Mouse (Mus musculus): ENCODE results near the gene Mettl22.
A peak's percentile ranks its signal among the peaks of the same experiment; 100 is the strongest.

The Mettl22 gene

DNA sequence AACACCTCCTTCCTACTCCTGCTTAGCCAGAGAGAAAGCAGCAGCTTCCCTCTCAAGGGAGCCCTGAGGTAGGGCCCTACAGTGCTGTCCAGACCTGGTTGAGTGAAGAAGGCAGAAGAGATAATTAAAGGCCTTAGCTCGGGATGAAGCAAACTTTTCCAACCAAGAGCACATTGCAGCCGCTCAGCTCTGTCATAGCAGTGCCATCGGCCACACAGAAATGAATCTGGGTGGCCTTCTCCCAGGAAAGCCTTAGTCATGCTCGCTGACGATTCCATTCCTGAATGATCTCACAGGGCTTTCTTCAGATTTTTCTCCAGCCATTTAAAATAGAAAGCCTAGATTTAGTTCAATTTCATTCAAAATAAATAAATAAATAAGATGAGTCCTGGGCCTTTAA is 39.3 kb downstream of the Mettl22 start:
- no peak for DNase-seq (ENCODE audit: low spot score in 2 of 2)

- no peak for DNase-seq (ENCODE audit: low spot score in 2 of 2)
Observed at GRCm38 (mm10) chr16:8512830-8513229, 42.2 kb downstream of the Mettl22 start.

GRCm38 (mm10) chr16:8513236-8513906 is 42.8 kb downstream of the Mettl22 start, which contains the start of gene Abat:
Gene Abat (plus strand): TSS chr16:8513429.
- peak; percentile 86 to 96 for DNase-seq (ENCODE audit: low spot score in 2 of 2)

GRCm38 (mm10) chr16:8514180-8514579 is 43.6 kb downstream of the Mettl22 start:
- DNase-seq (ENCODE audit: low spot score in 2 of 2): peak in 1 of 2 experiments; percentile 56

DNA sequence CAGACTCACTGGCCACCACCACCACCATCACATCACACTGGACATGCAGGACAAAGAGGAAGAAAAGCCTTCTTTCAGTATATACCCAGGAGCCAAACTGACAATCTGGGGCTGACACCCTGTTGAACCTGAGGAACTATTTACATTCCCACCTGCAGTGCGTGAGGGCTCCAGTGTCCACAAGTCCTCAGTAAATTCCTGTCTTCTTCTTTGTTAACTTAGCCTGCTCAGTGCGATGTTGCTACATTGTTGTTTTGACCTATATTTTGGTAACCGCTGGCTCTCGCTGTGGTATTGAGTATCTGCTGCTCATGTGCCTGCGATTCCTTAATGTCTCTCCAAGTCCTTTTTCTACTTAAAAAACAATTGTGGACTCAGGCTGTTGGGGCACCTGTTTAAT is 49.9 kb downstream of the Mettl22 start:
- no peak for DNase-seq (ENCODE audit: low spot score in 2 of 2)

GRCm38 (mm10) chr16:8521322-8521721 is 50.7 kb downstream of the Mettl22 start:
- DNase-seq (ENCODE audit: low spot score in 2 of 2): no peak

DNA sequence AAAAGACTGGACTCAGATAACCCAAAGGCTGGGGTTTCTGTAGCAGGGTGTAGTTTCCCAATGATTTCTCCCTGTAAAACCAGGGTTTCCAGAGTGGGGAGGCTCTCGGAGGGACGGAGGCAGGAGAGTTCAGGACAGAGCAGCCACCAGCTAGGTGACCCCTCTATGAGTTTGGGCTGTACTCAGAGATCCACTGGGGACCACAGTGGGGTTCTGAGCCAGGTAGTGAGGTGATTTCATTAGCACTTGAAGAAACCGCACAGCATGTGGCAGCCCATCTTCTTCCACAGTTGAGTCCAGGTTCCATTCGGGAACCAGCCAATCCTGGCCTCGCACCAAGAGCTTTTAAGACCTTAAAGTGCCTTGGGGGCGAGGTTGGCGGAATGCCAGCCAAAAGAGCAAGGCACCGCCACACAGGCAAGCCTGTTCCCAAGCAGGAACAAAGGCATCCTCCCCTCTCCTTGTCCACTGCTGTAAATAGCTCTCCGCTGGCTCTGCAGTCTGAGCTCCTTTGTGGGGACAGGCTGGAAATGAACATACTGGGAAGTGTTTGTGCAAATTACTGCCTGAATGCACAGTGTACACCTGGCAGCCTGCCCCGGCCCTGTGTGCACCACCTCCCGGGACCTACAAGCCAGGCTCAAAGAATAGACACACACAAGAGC is 53.0 kb downstream of the Mettl22 start:
- DNase-seq (ENCODE audit: low spot score in 2 of 2): peak; percentile 44 to 70

DNA sequence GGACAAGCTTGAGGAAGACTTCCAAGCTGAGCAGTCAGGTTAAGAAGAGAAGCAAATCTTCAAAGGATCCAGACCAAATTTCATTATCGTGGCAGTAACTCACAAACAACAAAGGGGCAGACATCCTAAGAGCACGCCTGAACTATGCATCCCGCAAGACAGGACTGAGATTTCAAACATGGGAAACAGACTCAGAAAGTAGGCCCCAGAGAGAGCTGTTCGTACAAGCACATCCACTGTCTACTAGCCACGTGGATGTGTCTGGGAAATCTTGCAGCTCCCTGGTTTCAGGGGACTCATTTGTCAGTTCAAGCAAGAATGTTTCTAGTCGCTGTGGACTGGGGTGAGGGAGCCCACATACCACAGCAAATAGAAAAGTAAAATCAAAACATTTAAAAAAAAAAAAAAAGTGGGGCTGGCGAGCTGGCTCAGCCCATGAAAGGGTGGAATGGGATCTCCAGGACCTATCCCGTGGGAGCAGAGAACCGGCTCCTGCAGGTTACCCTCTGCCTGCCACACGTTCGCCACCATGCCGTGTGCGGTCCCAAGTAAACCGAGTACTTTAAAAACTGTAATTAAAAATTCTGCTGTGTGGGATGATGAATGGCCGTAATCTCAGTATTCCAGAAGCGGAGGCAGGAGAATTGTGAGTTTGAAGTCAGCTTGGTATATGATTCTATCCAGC is 53.7 kb downstream of the Mettl22 start:
- DNase-seq (ENCODE audit: low spot score in 2 of 2): no peak

DNA sequence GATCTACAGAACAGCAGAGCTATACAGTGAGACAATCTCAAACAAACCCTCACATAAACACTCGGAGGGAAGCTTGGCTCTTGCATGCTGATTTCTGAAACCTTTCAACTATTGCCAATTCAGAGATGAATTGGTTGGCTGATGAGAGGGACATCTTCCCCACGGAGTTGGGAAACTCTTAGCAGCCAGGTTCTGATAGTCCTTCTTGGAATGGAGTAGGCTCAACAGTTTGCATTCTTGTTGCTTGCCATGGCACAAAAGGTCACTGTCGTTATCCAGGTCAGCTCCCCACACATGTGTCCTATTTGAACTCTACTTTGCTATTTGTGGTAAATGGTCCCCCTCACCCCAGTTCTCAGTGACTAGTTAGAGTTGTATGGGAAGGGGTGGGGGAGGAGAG is 54.7 kb downstream of the Mettl22 start:
- no peak for DNase-seq (ENCODE audit: low spot score in 2 of 2)

GRCm38 (mm10) chr16:8525877-8526276 is 55.3 kb downstream of the Mettl22 start:
- no peak for DNase-seq (ENCODE audit: low spot score in 2 of 2)

DNA sequence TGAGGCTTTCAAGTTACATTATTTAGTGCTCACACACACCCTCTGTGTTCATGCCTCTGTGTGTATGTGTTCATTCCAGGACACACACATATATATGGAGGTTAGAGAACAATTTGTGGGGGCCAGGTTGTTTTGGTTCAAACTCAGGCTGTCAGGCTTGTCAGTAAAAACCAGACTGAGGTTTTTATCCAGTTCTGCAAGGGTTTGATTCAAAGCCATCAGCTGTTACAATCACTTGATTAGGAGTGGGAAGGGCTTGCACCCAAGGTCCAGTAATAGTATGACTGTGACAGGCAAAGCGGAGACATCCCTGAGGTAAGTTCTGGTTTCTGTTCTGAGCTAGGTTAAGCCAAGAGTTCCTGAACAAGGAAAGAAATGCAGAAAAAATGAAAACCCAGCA is 58.8 kb downstream of the Mettl22 start:
- DNase-seq (ENCODE audit: low spot score in 2 of 2): no peak

DNA sequence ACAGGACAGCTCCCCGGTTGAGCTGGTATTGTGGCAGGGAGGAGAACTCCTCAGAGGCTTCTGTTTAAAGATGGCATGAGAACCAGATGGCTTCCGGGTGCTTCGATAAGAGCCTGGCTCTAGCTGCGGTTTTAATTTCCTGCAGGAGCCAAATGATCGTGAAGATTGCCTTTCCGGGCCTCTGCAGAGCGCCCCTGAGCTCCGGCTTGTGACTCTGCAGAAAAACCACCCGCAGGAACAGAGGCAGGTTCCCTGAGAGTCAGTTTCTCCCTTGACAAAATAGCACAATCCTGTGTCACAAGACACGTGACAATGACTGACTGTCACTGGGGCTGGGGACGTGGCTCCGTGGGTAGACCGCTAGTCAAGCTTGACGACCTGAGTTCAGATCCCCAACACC is 59.4 kb downstream of the Mettl22 start:
- DNase-seq (ENCODE audit: low spot score in 2 of 2): no peak

DNA sequence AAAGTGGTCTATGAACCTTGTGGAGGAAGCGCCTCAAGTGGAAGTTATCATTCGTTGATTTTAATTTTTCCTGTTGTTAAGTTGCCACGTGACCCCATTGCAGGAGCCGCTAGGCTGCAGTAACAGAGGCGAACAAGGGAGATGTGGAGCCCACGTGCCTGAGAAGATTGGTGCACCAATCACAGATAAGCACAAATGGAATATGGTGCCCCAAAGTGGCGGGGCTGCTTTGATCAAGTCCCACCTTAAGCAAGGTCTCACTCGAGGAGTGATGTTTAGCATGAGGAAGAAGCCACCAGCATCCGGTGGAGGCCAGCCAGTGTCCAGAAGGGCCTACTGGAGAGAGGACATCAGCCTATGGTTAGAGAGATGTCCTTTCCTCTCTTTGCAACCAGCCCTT is 61.9 kb downstream of the Mettl22 start:
- DNase-seq (ENCODE audit: low spot score in 2 of 2): no peak

- DNase-seq (ENCODE audit: low spot score in 2 of 2): no peak
Observed at GRCm38 (mm10) chr16:8532894-8533293, 62.3 kb downstream of the Mettl22 start.

DNA sequence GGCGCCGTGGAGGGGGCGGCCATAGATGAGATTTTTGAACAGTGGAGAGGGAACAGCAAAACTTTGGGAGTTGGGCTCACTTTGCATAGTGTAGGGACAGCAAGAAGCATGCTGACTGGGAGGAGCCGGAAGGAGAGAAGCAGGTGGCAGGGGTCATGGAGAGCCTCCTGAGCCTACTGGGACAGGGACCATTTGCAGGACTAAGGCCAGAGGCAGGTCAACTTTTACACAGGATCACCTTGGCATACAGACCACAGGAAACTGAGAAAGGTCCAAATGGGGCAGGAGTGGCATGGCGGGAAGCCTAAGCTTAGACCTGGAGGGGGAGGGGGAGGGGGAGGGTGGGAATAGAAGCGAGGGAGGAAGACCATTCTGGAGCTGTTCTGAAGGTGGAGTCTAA is 62.9 kb downstream of the Mettl22 start:
- no peak for DNase-seq (ENCODE audit: low spot score in 2 of 2)

GRCm38 (mm10) chr16:8534466-8535200 is 64.0 kb downstream of the Mettl22 start:
- no peak for DNase-seq (ENCODE audit: low spot score in 2 of 2)

- no peak for DNase-seq (ENCODE audit: low spot score in 2 of 2)
Observed at GRCm38 (mm10) chr16:8535411-8535810, 64.8 kb downstream of the Mettl22 start.

GRCm38 (mm10) chr16:8539150-8539865 is 68.7 kb downstream of the Mettl22 start:
- peak; percentile 20 to 47 for DNase-seq (ENCODE audit: low spot score in 2 of 2)
